Mouse (Mus musculus) bone marrow macrophage, adult 2 months (primary cell): Measurements from ENCODE around the gene Lgr4.

Experiments used
- CTCF ChIP-seq: IDR thresholded peaks from 2 replicates; pipeline ENCODE4 v1.5.1; 2012; ENCODE audit warnings: low read depth, mild to moderate bottlenecking, low read length, moderate library complexity
- POLR2A ChIP-seq: IDR thresholded peaks from 2 replicates; pipeline ENCODE4 v1.6.1; 2012; ENCODE audit warnings: mild to moderate bottlenecking, low read depth, low read length, borderline replicate concordance

- no peak for TF ChIP-seq POLR2A
- TF ChIP-seq CTCF = no peak
These were observed 10.4 kb downstream of the Lgr4 start for GRCm38 (mm10) chr2:109927876-109928275.
